10 mouse cellular contexts compared by ENCODE assay signal in genomic region chr6:118019569-118019968, GRCm38 (mm10). TPM values are rescaled to one million over a fixed set of nuclear protein-coding genes. Genes with fewer than 3 reads are reported as not detected.
DNase-seq lines count a peak whose midpoint lies in the region; ATAC-seq and TF ChIP-seq lines count a peak whose summit lies in the region.
"Had no signal": no experiment of that assay in that cellular context is flagged by ENCODE, and none has a peak within 500 bp of the region (broad histone marks: within the 10 kb centered on the region; RNA-seq: fewer than 3 reads in every experiment).

No protein-coding gene starts in this region.

- no peak for TF ChIP-seq CTCF in intestine, postnatal 0 days (IDR thresholded peaks at IDR 0.05; ENCODE audit: low read depth)

- 28% methylated on average over 7 of the region's 7 CpGs for WGBS in hindbrain, embryonic 12.5 days
- WGBS in midbrain, embryonic 15.5 days = 15% methylated on average over 7 of the region's 7 CpGs
- 46% methylated on average over 7 of the region's 7 CpGs for WGBS in intestine, postnatal 0 days

- peak overlapping the region; percentile 17; the same call in 1 of the 2 replicates for H3K27ac ChIP-seq in hindbrain, embryonic 12.5 days
- H3K27ac ChIP-seq in midbrain, embryonic 15.5 days = peak overlapping the region; percentile 76
- H3K27ac ChIP-seq in intestine, postnatal 0 days (ENCODE audit: low read depth, low read length) = no peak overlapping the region
- H3K27ac ChIP-seq: lung, embryonic 15.5 days had no signal

- H3K4me1 ChIP-seq in hindbrain, embryonic 12.5 days = peaks cover 19% of the 10 kb centered on the region
- peaks cover 33% of the 10 kb centered on the region for H3K4me1 ChIP-seq in midbrain, embryonic 15.5 days
- H3K4me1 ChIP-seq in intestine, postnatal 0 days (replicated peaks; ENCODE audit: control insufficient read depth, insufficient read depth, low read length) = no peaks in the 10 kb centered on the region
- H3K4me1 ChIP-seq: lung, embryonic 15.5 days had no signal

- ATAC-seq in hindbrain, embryonic 12.5 days (ENCODE audit: low FRiP score) = peak; percentile 57
- peak; percentile 65 for ATAC-seq in midbrain, embryonic 15.5 days (replicated peaks)
- no peak for ATAC-seq in intestine, postnatal 0 days
- ATAC-seq in megakaryocyte progenitor cell, adult 5-6 weeks (replicated peaks; ENCODE audit: poor library complexity) = no peak

- peaks cover 8% of the 10 kb centered on the region for H3K27me3 ChIP-seq in hindbrain, embryonic 12.5 days
- H3K27me3 ChIP-seq in midbrain, embryonic 15.5 days (replicated peaks) = no peaks in the 10 kb centered on the region
- H3K27me3 ChIP-seq in intestine, postnatal 0 days (replicated peaks; ENCODE audit: control insufficient read depth, insufficient read depth, low read length) = no peaks in the 10 kb centered on the region
- H3K27me3 ChIP-seq: lung, embryonic 15.5 days had no signal

- DNase-seq in ZHBTc4 (ENCODE audit: low read depth, low spot score) = peak; percentile 54
- DNase-seq in cerebellum, postnatal 14 days = peak; percentile 45 to 51
- no peak for DNase-seq in kidney, postnatal 36 days
- DNase-seq in gastrocnemius, adult 8-10 months (ENCODE audit: low spot score in 2 of 2) = no peak
- DNase-seq: heart, adult 18-20 months had no signal

- H3K4me3 ChIP-seq in hindbrain, embryonic 12.5 days = no peak overlapping the region
- no peak overlapping the region for H3K4me3 ChIP-seq in midbrain, embryonic 15.5 days
- H3K4me3 ChIP-seq in intestine, postnatal 0 days (ENCODE audit: low read depth, low read length) = no peak overlapping the region
- H3K4me3 ChIP-seq: lung, embryonic 15.5 days had no signal

- no peak overlapping the region for H3K9ac ChIP-seq in hindbrain, embryonic 12.5 days
- H3K9ac ChIP-seq in midbrain, embryonic 15.5 days = no peak overlapping the region
- no peak overlapping the region for H3K9ac ChIP-seq in intestine, postnatal 0 days (ENCODE audit: low read depth, low read length)
- H3K9ac ChIP-seq: lung, embryonic 15.5 days had no signal

- H3K4me2 ChIP-seq in hindbrain, embryonic 12.5 days (replicated peaks) = 0 out of 2 replicates have a peak overlapping the region, but pooled peaks have one; percentile 4
- peak overlapping the region; percentile 28 for H3K4me2 ChIP-seq in midbrain, embryonic 15.5 days
- H3K4me2 ChIP-seq in intestine, postnatal 0 days (replicated peaks; ENCODE audit: low read depth) = no peak overlapping the region
- H3K4me2 ChIP-seq: lung, embryonic 15.5 days had no signal

- no peaks in the 10 kb centered on the region for H3K9me3 ChIP-seq in hindbrain, embryonic 12.5 days (replicated peaks)
- no peaks in the 10 kb centered on the region for H3K9me3 ChIP-seq in midbrain, embryonic 15.5 days
- H3K9me3 ChIP-seq in intestine, postnatal 0 days (ENCODE audit: control insufficient read depth) = no peaks in the 10 kb centered on the region
- H3K9me3 ChIP-seq: lung, embryonic 15.5 days had no signal

- H3K36me3 ChIP-seq in hindbrain, embryonic 12.5 days = no peaks in the 10 kb centered on the region
- no peaks in the 10 kb centered on the region for H3K36me3 ChIP-seq in midbrain, embryonic 15.5 days (replicated peaks)
- H3K36me3 ChIP-seq in intestine, postnatal 0 days (ENCODE audit: control insufficient read depth, insufficient read depth) = no peaks in the 10 kb centered on the region
- H3K36me3 ChIP-seq: lung, embryonic 15.5 days had no signal

RNA-seq across cellular contexts. Expression of gene Rasgef1a, which starts 8.3 kb away (rescaled TPM):
- polyA plus RNA-seq in hindbrain, embryonic 12.5 days (2016; fragmentation: Nextera tagmentation; extraction: Ambion mirVana) = 0.21 and 0.38 TPM in 2 replicates
- 5.8 and 6.6 TPM in 2 replicates for polyA plus RNA-seq in midbrain, embryonic 15.5 days (2015; fragmentation: Nextera tagmentation; extraction: Ambion mirVana)
- total RNA-seq in gastrocnemius, adult 8-10 months (2022) = under 1 TPM; 0.11 to 0.38 (median 0.17) TPM
- 0.07 and 0.25 TPM in 2 replicates for polyA plus RNA-seq in intestine, postnatal 0 days (2015; fragmentation: Nextera tagmentation; extraction: Ambion mirVana)
- total RNA-seq in megakaryocyte progenitor cell, adult 5-6 weeks (2015) = 0.07 TPM in 1 of 2 replicates, not detected in the other
- 0.17 TPM in 1 of 2 replicates, not detected in the other for total RNA-seq in megakaryocyte progenitor cell, adult 5-6 weeks (2017)

Comparison
In these comparisons a context has a peak if more than half of its experiments do, and no peak if none do; other contexts are left out.
1. DNase-seq: peak in ZHBTc4 (single experiment) and cerebellum, postnatal 14 days (2 of 2); none in kidney, postnatal 36 days (0 of 2) and gastrocnemius, adult 8-10 months (0 of 2).
2. ATAC-seq: peak in hindbrain, embryonic 12.5 days (single experiment) and midbrain, embryonic 15.5 days (single experiment); none in intestine, postnatal 0 days (single experiment) and megakaryocyte progenitor cell, adult 5-6 weeks (single experiment).